Mouse (Mus musculus): ENCODE measurements around the gene Tut1.

Tut1 gene

GRCm38 (mm10) chr19:8953135-8954039, at the start of gene Tut1:
TSS of gene Tut1 (plus strand) at chr19:8953847.
- DNase-seq (ENCODE audit: low read depth, low spot score) = peak; percentile 92

- DNase-seq (ENCODE audit: low read depth, low spot score) = no peak
These were observed 45.1 kb upstream of the Tut1 start for GRCm38 (mm10) chr19:8908531-8908930.

- DNase-seq (ENCODE audit: low read depth, low spot score) = no peak
These were observed 41.8 kb upstream of the Tut1 start for GRCm38 (mm10) chr19:8911810-8912209.

GRCm38 (mm10) chr19:8914212-8914611, 39.4 kb upstream of the Tut1 start:
- no peak for DNase-seq (ENCODE audit: low read depth, low spot score)

- DNase-seq (ENCODE audit: low read depth, low spot score) = no peak
These were observed 34.6 kb upstream of the Tut1 start for GRCm38 (mm10) chr19:8919000-8919399.

- no peak for DNase-seq (ENCODE audit: low read depth, low spot score)
These were observed 34.0 kb upstream of the Tut1 start for GRCm38 (mm10) chr19:8919684-8920072.

- DNase-seq (ENCODE audit: low read depth, low spot score) = peak; percentile 95
These were observed 33.4 kb upstream of the Tut1 start, which contains the start of gene B3gat3 for GRCm38 (mm10) chr19:8920073-8920736. TSS of gene B3gat3 (plus strand) at chr19:8920374.

GRCm38 (mm10) chr19:8920836-8921291, 32.8 kb upstream of the Tut1 start:
- peak; percentile 54 for DNase-seq (ENCODE audit: low read depth, low spot score)

GRCm38 (mm10) chr19:8921741-8922140, 31.9 kb upstream of the Tut1 start:
- DNase-seq (ENCODE audit: low read depth, low spot score) = no peak

GRCm38 (mm10) chr19:8926766-8927165, 26.9 kb upstream of the Tut1 start:
- DNase-seq (ENCODE audit: low read depth, low spot score) = no peak

- DNase-seq (ENCODE audit: low read depth, low spot score) = no peak
These were observed 25.6 kb upstream of the Tut1 start for GRCm38 (mm10) chr19:8927891-8928525.

- no peak for DNase-seq (ENCODE audit: low read depth, low spot score)
These were observed 24.9 kb upstream of the Tut1 start for GRCm38 (mm10) chr19:8928689-8929223.

GRCm38 (mm10) chr19:8929224-8930088, 24.2 kb upstream of the Tut1 start, which contains the start of the genes Rom1 and Eml3:
TSS of gene Rom1 (minus strand) at chr19:8929356.
TSS of gene Eml3 (plus strand) at chr19:8929552.
- DNase-seq (ENCODE audit: low read depth, low spot score) = peak; percentile 88

- no peak for DNase-seq (ENCODE audit: low read depth, low spot score)
These were observed 23.5 kb upstream of the Tut1 start for GRCm38 (mm10) chr19:8930117-8930516.

GRCm38 (mm10) chr19:8930771-8931170, 22.9 kb upstream of the Tut1 start:
- no peak for DNase-seq (ENCODE audit: low read depth, low spot score)

GRCm38 (mm10) chr19:8936736-8937135, 16.9 kb upstream of the Tut1 start:
- DNase-seq (ENCODE audit: low read depth, low spot score) = no peak

GRCm38 (mm10) chr19:8940526-8941133, 13.0 kb upstream of the Tut1 start:
- no peak for DNase-seq (ENCODE audit: low read depth, low spot score)

- DNase-seq (ENCODE audit: low read depth, low spot score) = no peak
These were observed 12.5 kb upstream of the Tut1 start for GRCm38 (mm10) chr19:8941136-8941514.

- DNase-seq (ENCODE audit: low read depth, low spot score) = peak; percentile 95
These were observed 12.0 kb upstream of the Tut1 start, which contains the start of gene Mta2 for GRCm38 (mm10) chr19:8941515-8942217. TSS of gene Mta2 (plus strand) at chr19:8941875.

All from skeletal muscle tissue, adult 2 months (tissue).